Mouse (Mus musculus) lung, postnatal 0 days (tissue): Measurements from ENCODE around the gene Fibcd1.

ENCODE experiments used
- CTCF ChIP-seq: IDR thresholded peaks from 2 replicates; pipeline ENCODE4 v1.5.1; 2016; ENCODE audit warnings: antibody characterized with exemption, mild to moderate bottlenecking
- EP300 ChIP-seq: IDR thresholded peaks from 2 replicates; pipeline ENCODE4 v1.6.1; 2016; ENCODE audit warnings: antibody characterized with exemption, mild to moderate bottlenecking, control low read depth

GRCm38 (mm10) chr2:31876446-31876845, 30.6 kb upstream of the Fibcd1 start:
- TF ChIP-seq CTCF: no peak
- no peak for TF ChIP-seq EP300
